Mouse (Mus musculus) limb, embryonic 13.5 days (tissue): ENCODE results near the gene Filip1. TPM values are rescaled to one million over a fixed set of nuclear protein-coding genes. Genes with fewer than 3 reads are reported as not detected.
"Not testable (repeated sequence)": the region's sequence is repeated elsewhere in the genome, so short reads cannot be mapped to it uniquely, and the experiment has no call there.

Experiments used
- ATAC-seq: fragments of 200-750 bp; cut with Nextera tagmentation; 2 replicates; pipeline ENCODE4 v1.8.0; 2017; ENCODE audit warnings: low read depth, moderate number of reproducible peaks, moderate TSS enrichment; ENCODE audit not compliant: low FRiP score
- H3K27ac ChIP-seq: fragments of 300-500 bp; sonication (generic); 2 replicates; pipeline ENCODE4 v1.5.1; 2015; ENCODE audit warnings: inconsistent platforms, mild to moderate bottlenecking, moderate library complexity
- H3K27me3 ChIP-seq: fragments of 300-500 bp; sonication (generic); 2 replicates; pipeline ENCODE4 v1.6.1; 2015; ENCODE audit warnings: mild to moderate bottlenecking, inconsistent platforms
- H3K36me3 ChIP-seq: fragments of 300-500 bp; sonication (generic); 2 replicates; pipeline ENCODE4 v1.6.1; 2015; ENCODE audit warnings: inconsistent platforms, mild to moderate bottlenecking, moderate library complexity
- H3K4me1 ChIP-seq: fragments of 300-500 bp; sonication (generic); 2 replicates; pipeline ENCODE4 v1.6.1; 2015; ENCODE audit warnings: inconsistent platforms
- H3K4me2 ChIP-seq: fragments of 300-500 bp; sonication (generic); replicated peaks from 2 replicates; pipeline ENCODE4 v1.6.1; 2015; ENCODE audit warnings: inconsistent platforms, mild to moderate bottlenecking, moderate library complexity
- H3K4me3 ChIP-seq: fragments of 300-500 bp; sonication (generic); 2 replicates; pipeline ENCODE4 v1.5.1; 2015; ENCODE audit warnings: moderate library complexity, mild to moderate bottlenecking, inconsistent platforms
- H3K9ac ChIP-seq: fragments of 300-500 bp; sonication (generic); 2 replicates; pipeline ENCODE4 v1.6.1; 2015; ENCODE audit warnings: mild to moderate bottlenecking, inconsistent platforms
- H3K9me3 ChIP-seq: fragments of 300-500 bp; sonication (generic); 2 replicates; pipeline ENCODE4 v1.6.1; 2016; ENCODE audit warnings: inconsistent platforms
- WGBS: fragments of 180-500 bp; shearing (Covaris S2); methylation state at CpG from one replicate; pipeline ENCODE4 v1.1.7; 2015; 5-methylcytosine and 5-hydroxymethylcytosine counted together
- polyA plus RNA-seq: library from polyadenylated mRNA; unstranded; fragments of >200 nt; fragmentation: Nextera tagmentation; extraction: Ambion mirVana; gene quantifications from 2 replicates; pipeline ENCODE4 v1.2.1, GENCODE M21; 2015

Filip1 gene
- polyA plus RNA-seq: 4.1 and 4.4 TPM in 2 replicates

GRCm38 (mm10) chr9:80012751-80013150, at the start of gene Filip1:
TSS of gene Filip1 (minus strand) at chr9:80012851.
- ATAC-seq: no peak
- no peaks in the 10 kb centered on the region for H3K36me3 ChIP-seq
- H3K4me2 ChIP-seq: no peak within 1 kb of the TSS
- no peak within 1 kb of the TSS for H3K9ac ChIP-seq
- no peaks in the 10 kb centered on the region for H3K9me3 ChIP-seq
- no peaks in the 10 kb centered on the region; the same call in 1 of the 2 replicates for H3K4me1 ChIP-seq
- H3K27ac ChIP-seq: no peak within 1 kb of the TSS
- H3K27me3 ChIP-seq: no peaks in the 10 kb centered on the region
- H3K4me3 ChIP-seq: no peak within 1 kb of the TSS
- 63% methylated on average over 7 of the region's 7 CpGs for WGBS

- H3K4me2 ChIP-seq: no peak overlapping the region
- no peak overlapping the region for H3K4me3 ChIP-seq
- 72% methylated on average over 2 of the region's 2 CpGs for WGBS
- H3K4me1 ChIP-seq: peaks cover 6% of the 10 kb centered on the region; the same call in 1 of the 2 replicates
- H3K27me3 ChIP-seq: no peaks in the 10 kb centered on the region
- no peaks in the 10 kb centered on the region for H3K36me3 ChIP-seq
- H3K27ac ChIP-seq: no peak overlapping the region
- ATAC-seq: no peak
- H3K9ac ChIP-seq: no peak overlapping the region
- peaks cover 9% of the 10 kb centered on the region; the same call in 1 of the 2 replicates for H3K9me3 ChIP-seq
Measured at GRCm38 (mm10) chr9:80057690-80058089, 45.0 kb upstream of the Filip1 start.

GRCm38 (mm10) chr9:80052951-80053350, 40.3 kb upstream of the Filip1 start:
- Histone ChIP-seq H3K4me2 (no peak overlapping the region), H3K27me3 (no peaks in the 10 kb centered on the region), H3K9me3 (peaks cover 6% of the 10 kb centered on the region; the same call in 1 of the 2 replicates), H3K36me3 (no peaks in the 10 kb centered on the region), H3K27ac (no peak overlapping the region), H3K4me3 (no peak overlapping the region), H3K9ac (no peak overlapping the region), H3K4me1 (no peaks in the 10 kb centered on the region)
- 78% methylated on average over 5 of the region's 5 CpGs for WGBS
- no peak for ATAC-seq

GRCm38 (mm10) chr9:80049271-80049670, 36.6 kb upstream of the Filip1 start:
- 70% methylated on average over 5 of the region's 5 CpGs for WGBS
- not testable (repeated sequence) for ATAC-seq, H3K27ac ChIP-seq, H3K4me2 ChIP-seq, H3K9ac ChIP-seq, H3K4me3 ChIP-seq, H3K36me3 ChIP-seq, H3K9me3 ChIP-seq, H3K4me1 ChIP-seq, H3K27me3 ChIP-seq

- not testable (repeated sequence) for H3K27me3 ChIP-seq, H3K9me3 ChIP-seq, H3K4me2 ChIP-seq, H3K27ac ChIP-seq, H3K36me3 ChIP-seq, ATAC-seq, H3K4me3 ChIP-seq, H3K4me1 ChIP-seq, H3K9ac ChIP-seq
- WGBS: 87% methylated on average over 4 of the region's 4 CpGs
Measured at GRCm38 (mm10) chr9:80044301-80044700, 31.6 kb upstream of the Filip1 start.

DNA sequence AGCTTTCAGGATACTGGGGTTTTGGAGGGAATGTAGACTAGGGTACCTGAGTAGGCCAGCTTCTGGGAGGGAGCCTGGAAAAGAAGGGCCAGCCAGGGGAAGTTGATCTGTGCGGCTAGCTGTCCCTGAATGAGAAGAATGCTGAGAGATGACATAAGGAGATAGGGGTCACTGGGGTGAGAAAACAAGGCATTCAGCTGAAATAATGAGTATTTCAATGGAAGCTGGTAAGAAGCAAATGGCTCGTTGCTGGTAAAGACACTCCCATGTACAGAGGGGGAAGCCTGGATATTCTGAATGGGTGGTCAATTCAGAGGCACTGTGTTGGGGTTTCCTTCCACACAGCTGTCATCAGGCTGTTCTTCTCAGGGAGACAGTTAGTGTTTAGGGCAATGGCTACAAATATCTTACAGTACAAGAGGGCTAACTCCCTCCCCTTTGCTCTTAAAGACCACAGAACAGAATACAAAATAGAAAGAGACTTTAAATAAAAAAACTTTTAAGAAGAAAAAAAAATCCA, 26.7 kb upstream of the Filip1 start:
- ATAC-seq: no peak
- Histone ChIP-seq H3K4me1 (no peaks in the 10 kb centered on the region), H3K4me2 (no peak overlapping the region), H3K27ac (no peak overlapping the region), H3K9ac (no peak overlapping the region), H3K4me3 (no peak overlapping the region), H3K27me3 (no peaks in the 10 kb centered on the region), H3K36me3 (no peaks in the 10 kb centered on the region), H3K9me3 (no peaks in the 10 kb centered on the region)
- WGBS: 61% methylated on average over 2 of the region's 2 CpGs

- H3K4me1 ChIP-seq: no peaks in the 10 kb centered on the region
- H3K27ac ChIP-seq: no peak overlapping the region
- no peak overlapping the region for H3K4me3 ChIP-seq
- H3K4me2 ChIP-seq: no peak overlapping the region
- no peaks in the 10 kb centered on the region for H3K36me3 ChIP-seq
- H3K27me3 ChIP-seq: no peaks in the 10 kb centered on the region
- H3K9me3 ChIP-seq: no peaks in the 10 kb centered on the region
- no peak overlapping the region for H3K9ac ChIP-seq
- ATAC-seq: no peak
Measured at GRCm38 (mm10) chr9:80037997-80038383, 25.3 kb upstream of the Filip1 start.

DNA sequence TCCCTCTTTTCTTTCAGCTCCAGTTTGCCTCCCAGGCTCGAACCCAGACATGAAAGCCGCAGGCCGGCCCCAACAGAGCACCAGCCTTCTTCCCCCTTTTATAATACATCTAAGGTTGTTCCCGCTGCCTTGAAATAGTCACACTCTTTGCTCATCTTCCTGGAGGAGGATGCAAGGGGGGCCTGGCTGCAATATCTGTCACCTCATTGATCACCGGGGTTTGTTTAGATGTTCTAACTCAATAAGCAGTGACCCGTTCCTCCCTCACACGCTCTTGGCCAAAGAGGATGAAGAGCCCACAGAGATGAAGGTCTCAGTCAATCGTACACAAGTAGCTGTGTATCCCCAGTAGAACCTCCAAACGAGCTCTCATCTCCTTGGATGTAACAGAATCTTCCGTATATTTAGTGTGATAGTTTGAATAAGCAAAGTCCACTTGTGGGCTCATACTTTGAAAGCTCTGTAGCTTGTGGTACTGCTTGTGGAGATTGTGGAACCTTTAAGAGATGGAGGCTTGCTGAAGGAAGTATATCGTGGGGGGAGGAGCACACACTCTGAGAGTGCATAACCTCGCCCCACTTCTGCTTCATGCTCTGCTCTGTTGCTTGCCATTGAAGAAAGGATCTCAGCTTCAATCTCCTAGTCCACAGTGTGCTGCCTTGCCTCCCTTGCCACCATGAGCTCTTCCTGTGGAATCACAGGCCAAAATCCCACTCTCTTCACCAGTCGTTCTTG, 24.8 kb upstream of the Filip1 start:
- Histone ChIP-seq H3K4me3 (no peak overlapping the region), H3K27me3 (no peaks in the 10 kb centered on the region), H3K9me3 (no peaks in the 10 kb centered on the region), H3K9ac (no peak overlapping the region), H3K4me1 (no peaks in the 10 kb centered on the region), H3K4me2 (no peak overlapping the region), H3K36me3 (no peaks in the 10 kb centered on the region), H3K27ac (no peak overlapping the region)
- 89% methylated on average over 13 of the region's 13 CpGs for WGBS
- no peak for ATAC-seq

- no peaks in the 10 kb centered on the region for H3K27me3 ChIP-seq
- H3K4me3 ChIP-seq: no peak overlapping the region
- no peaks in the 10 kb centered on the region for H3K4me1 ChIP-seq
- no peaks in the 10 kb centered on the region for H3K9me3 ChIP-seq
- H3K4me2 ChIP-seq: no peak overlapping the region
- H3K36me3 ChIP-seq: no peaks in the 10 kb centered on the region
- ATAC-seq: no peak; the same call in 1 of the 2 replicates
- no peak overlapping the region for H3K27ac ChIP-seq
- H3K9ac ChIP-seq: no peak overlapping the region
- WGBS: 76% methylated on average over 6 of the region's 6 CpGs
Measured at GRCm38 (mm10) chr9:80026581-80027021, 13.9 kb upstream of the Filip1 start.

- Histone ChIP-seq H3K27me3 (no peaks in the 10 kb centered on the region), H3K4me1 (no peaks in the 10 kb centered on the region), H3K36me3 (no peaks in the 10 kb centered on the region), H3K4me2 (no peak overlapping the region), H3K4me3 (no peak overlapping the region), H3K9ac (no peak overlapping the region), H3K27ac (no peak overlapping the region), H3K9me3 (no peaks in the 10 kb centered on the region)
- 0% methylated on average over 2 of the region's 2 CpGs for WGBS
- ATAC-seq: no peak; the same call in 1 of the 2 replicates
Measured at GRCm38 (mm10) chr9:80026017-80026416, 13.4 kb upstream of the Filip1 start.

- not testable (repeated sequence) for H3K9ac ChIP-seq, H3K4me2 ChIP-seq, H3K27ac ChIP-seq, H3K9me3 ChIP-seq, ATAC-seq, H3K4me1 ChIP-seq, H3K36me3 ChIP-seq, H3K27me3 ChIP-seq, H3K4me3 ChIP-seq
- 94% methylated on average over 5 of the region's 5 CpGs for WGBS
Measured at GRCm38 (mm10) chr9:80025347-80025746, 12.7 kb upstream of the Filip1 start.

GRCm38 (mm10) chr9:80022821-80023220, 10.2 kb upstream of the Filip1 start:
- H3K4me2 ChIP-seq: no peak overlapping the region
- no peaks in the 10 kb centered on the region for H3K9me3 ChIP-seq
- no peak overlapping the region for H3K9ac ChIP-seq
- H3K36me3 ChIP-seq: no peaks in the 10 kb centered on the region
- WGBS: 69% methylated on average over 8 of the region's 8 CpGs
- no peak for ATAC-seq
- H3K4me1 ChIP-seq: no peaks in the 10 kb centered on the region
- H3K4me3 ChIP-seq: no peak overlapping the region
- no peaks in the 10 kb centered on the region for H3K27me3 ChIP-seq
- H3K27ac ChIP-seq: no peak overlapping the region

GRCm38 (mm10) chr9:80021648-80022047, 9.0 kb upstream of the Filip1 start:
- Histone ChIP-seq H3K9ac (no peak overlapping the region), H3K4me1 (no peaks in the 10 kb centered on the region), H3K4me3 (no peak overlapping the region), H3K4me2 (no peak overlapping the region), H3K9me3 (no peaks in the 10 kb centered on the region), H3K27me3 (no peaks in the 10 kb centered on the region), H3K36me3 (no peaks in the 10 kb centered on the region), H3K27ac (no peak overlapping the region)
- 53% methylated on average over 1 of the region's 1 CpGs for WGBS
- ATAC-seq: no peak
